Mouse (Mus musculus) mouse trophoblast stem cell (cell line): ENCODE measurements around the gene Upk3b.
"Not testable (repeated sequence)": the region's sequence is repeated elsewhere in the genome, so short reads cannot be mapped to it uniquely, and the experiment has no call there.

Experiments used
- in situ Hi-C, 2 experiments: fragments of 300-500 bp; cut with MseI, MboI; formaldehyde crosslinking; loops; 2 replicates in 1 of 2; 3 replicates in 1 of 2; pipeline ENCODE4 v1.15.1; 2025

Gene Upk3b

GRCm38 (mm10) chr5:136035285-136035684, 3.0 kb upstream of the Upk3b start:
- in situ Hi-C loops, result no loop called here

DNA sequence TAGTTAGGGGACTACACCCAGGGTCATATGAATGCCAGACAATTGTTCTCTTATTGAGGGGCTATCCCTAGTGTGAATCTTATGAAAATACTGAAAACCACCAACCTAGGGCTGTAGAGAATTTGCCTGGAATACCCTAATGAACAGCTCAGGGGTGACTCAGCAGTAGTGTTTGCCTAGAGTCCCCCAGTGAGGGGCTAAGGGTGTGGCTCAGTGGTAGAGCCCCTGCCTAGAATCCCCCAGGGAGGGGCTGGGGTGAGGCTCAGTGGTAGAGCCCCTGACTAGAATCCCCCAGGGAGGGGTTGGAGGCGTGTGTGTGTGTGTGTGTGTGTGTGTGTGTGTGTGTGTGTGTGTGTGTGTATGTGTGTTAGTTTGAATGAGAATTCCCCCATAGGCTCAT, 1.6 kb upstream of the Upk3b start:
- in situ Hi-C loops, result no loop called here

GRCm38 (mm10) chr5:136040210-136040609, 1.9 kb downstream of the Upk3b start:
- in situ Hi-C loops, result no loop called here

GRCm38 (mm10) chr5:136041260-136041659, 3.0 kb downstream of the Upk3b start:
- in situ Hi-C loops, result no loop called here

- in situ Hi-C loops, result no loop called here
Measured at GRCm38 (mm10) chr5:136041666-136042065, 3.4 kb downstream of the Upk3b start.

- in situ Hi-C loops, result no loop called here
Measured at GRCm38 (mm10) chr5:136044865-136045264, 6.6 kb downstream of the Upk3b start.

GRCm38 (mm10) chr5:136045408-136045807, 7.1 kb downstream of the Upk3b start:
- in situ Hi-C loops, result no loop called here

GRCm38 (mm10) chr5:136045987-136046386, 7.7 kb downstream of the Upk3b start:
- in situ Hi-C loops, result no loop called here

DNA sequence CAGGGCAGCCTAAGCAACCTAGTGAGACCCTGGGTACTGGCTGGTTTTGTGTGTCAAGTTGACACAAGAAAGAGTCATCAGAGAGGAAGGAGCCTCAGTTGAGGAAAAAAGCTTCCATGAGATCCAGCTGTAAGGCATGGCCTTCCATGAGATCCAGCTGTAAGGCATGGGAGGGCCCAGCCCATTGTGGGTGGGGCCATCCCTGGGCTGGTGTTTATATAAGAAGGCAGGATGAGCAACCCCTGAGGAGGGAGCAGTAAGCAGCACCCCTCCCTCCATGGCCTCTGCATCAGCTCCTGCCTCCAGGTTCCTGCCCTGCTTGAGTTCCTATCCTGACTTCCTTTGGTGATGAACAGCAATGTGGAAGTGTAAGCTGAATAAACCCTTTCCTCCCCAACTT, 10.2 kb downstream of the Upk3b start:
- in situ Hi-C loops, result not testable (repeated sequence)

DNA sequence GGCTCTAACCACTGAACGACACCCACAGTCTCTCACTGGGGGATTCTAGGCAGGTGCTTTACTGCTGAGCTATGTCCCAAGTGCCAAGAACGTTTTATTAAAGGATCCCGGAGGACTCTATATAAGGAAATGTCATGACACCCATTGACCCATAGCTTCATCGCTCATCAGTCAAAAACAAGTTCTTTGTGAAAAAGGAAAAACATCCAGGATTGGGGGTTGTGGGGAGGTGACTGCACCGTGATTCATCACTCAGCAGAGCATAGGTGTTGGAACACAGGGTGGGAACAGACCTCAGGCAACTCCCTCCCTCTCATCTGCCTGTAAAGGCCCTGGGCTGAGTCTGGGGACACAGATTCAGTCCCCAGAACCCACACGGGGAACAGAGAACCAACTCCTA, 11.6 kb downstream of the Upk3b start:
- in situ Hi-C loops, result no loop called here

DNA sequence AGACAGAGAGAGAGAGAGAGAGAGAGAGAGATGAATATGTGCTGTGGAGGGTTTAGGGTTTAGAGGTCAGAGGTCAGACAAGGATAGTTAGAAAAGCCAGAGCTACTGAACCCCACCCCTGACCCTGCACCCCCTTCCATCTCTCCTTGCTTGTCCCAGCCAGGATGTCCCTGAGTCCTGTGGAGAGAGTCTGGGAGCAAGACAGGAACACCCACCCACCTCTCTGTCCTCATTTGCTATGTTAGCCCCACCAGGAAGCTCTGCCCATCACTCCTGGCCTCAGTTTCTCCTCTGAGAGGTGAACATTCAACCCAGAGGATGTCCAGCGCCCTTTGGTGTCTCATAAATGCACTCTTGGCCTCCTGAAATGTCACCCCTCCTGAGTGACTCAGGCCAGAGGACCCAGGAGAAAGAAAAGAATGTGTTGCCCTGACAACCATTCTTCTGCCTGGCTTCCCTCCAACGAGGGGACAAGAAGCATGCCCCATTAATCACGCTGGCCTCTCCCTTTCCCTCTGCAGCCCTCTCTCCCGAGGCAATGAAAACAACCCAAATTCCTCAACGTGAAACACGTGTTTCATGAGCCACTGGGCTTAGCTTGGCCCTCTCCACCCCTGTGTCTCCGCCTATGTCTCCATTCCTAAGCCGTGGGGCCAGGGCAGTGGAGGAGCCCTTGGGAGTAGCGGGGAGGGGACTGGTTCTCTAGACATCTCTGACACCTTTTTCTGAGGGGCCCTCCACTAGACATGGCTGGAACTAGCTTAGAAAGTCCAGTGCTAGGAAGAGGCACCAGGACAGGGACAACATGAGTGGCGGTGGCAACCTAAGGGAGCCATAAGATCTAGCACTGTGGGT, 13.2 kb downstream of the Upk3b start:
- in situ Hi-C loops, result no loop called here

- in situ Hi-C loops, result no loop called here
Measured at GRCm38 (mm10) chr5:136052861-136053655, 14.8 kb downstream of the Upk3b start.

GRCm38 (mm10) chr5:136054301-136055077, 16.2 kb downstream of the Upk3b start, which contains the start of gene Upk3bl:
Gene Upk3bl (plus strand): TSS chr5:136054492.
- in situ Hi-C loops, result no loop called here

DNA sequence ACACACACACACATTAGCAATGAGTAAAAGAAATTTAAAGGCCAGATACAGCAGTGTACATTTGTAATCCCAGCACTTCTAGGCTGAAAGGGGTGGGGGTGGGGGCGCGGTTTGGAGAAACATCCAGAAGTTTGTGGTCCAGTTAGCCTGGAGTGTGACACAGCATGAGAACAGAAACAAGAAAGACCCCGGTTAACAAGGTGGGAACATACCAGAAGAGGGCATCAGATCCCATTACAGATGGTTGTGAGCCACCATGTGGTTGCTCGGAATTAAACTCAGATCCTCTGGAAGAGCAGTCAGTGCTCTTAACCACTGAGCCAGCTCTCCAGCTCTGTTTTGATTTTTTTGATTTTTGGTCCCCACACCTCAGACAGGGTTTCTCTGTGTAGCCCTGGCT, 17.8 kb downstream of the Upk3b start:
- in situ Hi-C loops, result no loop called here

- in situ Hi-C loops, result no loop called here
Measured at GRCm38 (mm10) chr5:136057085-136057484, 18.8 kb downstream of the Upk3b start.

- in situ Hi-C loops, result loop anchor here in 1 of 2 experiments (10.0 kb wide), 1 partner anchor 87 kb away; the partner anchor contains the start of gene Ssc4d
Measured at GRCm38 (mm10) chr5:136061567-136061966, 23.3 kb downstream of the Upk3b start.

DNA sequence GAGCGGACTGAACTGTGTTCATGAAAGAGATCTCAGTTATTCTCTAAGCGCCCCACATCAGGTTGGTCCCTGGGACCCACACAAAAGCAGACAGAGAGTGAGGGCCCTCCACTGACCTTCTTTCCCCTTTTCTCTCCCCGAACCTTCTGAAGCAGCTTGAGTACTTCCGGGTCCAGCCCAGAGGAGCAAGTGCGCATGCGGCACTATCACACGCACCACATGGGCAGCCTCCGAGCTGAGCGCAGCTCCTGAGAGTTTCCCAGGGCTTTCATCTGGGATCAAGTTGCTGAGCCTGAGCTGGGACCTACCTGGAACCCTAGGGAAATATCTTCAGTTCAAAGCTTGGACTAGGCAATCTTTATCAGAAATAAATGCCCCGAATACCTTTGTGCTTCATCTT, 25.6 kb downstream of the Upk3b start:
- in situ Hi-C loops, result loop anchor here in 1 of 2 experiments (10.0 kb wide), 1 partner anchor 89 kb away; the partner anchor contains the start of gene Ssc4d

- in situ Hi-C loops, result loop anchor here in 1 of 2 experiments (10.0 kb wide), 1 partner anchor 92 kb away; the partner anchor contains the start of gene Ssc4d
Measured at GRCm38 (mm10) chr5:136066404-136067148, 28.3 kb downstream of the Upk3b start.

DNA sequence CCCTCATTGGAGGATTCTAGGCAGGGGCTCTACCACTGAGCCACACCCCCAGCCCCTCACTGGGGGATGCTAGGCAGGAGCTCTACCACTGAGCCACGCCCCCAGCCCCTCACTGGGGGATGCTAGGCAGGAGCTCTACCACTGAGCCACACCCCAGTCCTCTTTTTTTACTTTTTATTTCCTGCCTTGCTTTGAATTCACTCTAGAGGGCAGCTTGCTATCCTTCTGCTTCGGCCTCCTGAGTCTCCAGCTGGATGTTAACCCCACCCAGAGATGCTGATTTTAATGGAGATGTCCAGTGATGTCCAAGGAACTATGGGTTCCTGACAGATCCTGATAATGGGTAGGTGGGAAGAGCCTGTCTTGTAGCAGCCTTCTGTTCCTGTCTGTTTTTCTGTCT, 31.1 kb downstream of the Upk3b start:
- in situ Hi-C loops, result loop anchor here in 1 of 2 experiments (10.0 kb wide), 1 partner anchor 95 kb away; the partner anchor contains the start of gene Ssc4d

GRCm38 (mm10) chr5:136073051-136073450, 34.8 kb downstream of the Upk3b start:
- in situ Hi-C loops, result no loop called here

DNA sequence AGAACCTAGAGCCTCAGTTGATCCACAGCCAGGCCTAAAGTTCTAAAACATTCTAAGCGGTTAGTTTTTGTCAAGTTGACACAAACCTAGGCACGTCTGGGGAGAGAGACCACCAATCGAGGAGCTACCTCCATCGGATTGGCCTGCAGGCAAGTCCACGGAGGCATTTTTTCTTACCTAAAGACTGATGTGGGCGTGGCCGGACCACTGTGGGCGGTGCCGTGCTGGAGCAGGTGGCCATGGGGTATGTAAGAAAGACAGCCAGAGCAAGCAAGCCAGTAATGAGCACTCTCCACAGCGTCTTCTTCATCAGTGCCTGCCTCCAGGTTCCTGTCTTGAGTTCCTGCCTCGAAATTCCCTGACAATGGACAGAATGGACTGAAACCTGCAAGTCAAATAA, 35.2 kb downstream of the Upk3b start:
- in situ Hi-C loops, result no loop called here
